Mouse (Mus musculus): Measurements from ENCODE around the gene Os9. TPM values are rescaled to one million over a fixed set of nuclear protein-coding genes. Genes with fewer than 3 reads are reported as not detected.

Os9 gene
- total and polyA plus RNA-seq, 3 experiments, result 42.4 to 60.4 TPM; not detected in 1

- Histone ChIP-seq H3K9me3 (replicated peaks; ENCODE audit: insufficient read depth, low read length) (no peaks in the 10 kb centered on the region), H3K9ac (ENCODE audit: control insufficient read depth, low read depth, low read length, poor library complexity, severe bottlenecking) (peak within 1 kb of the TSS; percentile 93), H3K36me3 (ENCODE audit: control insufficient read depth in 1 of 2, insufficient read depth in 2 of 2, low read length in 2 of 2) (peaks cover 14 to 34% of the 10 kb centered on the region in 2 experiments), H3K79me2 (ENCODE audit: control insufficient read depth, insufficient read depth, low read length, poor library complexity) (peaks cover 22% of the 10 kb centered on the region), H3K27ac (ENCODE audit: control insufficient read depth, low read depth, low read length) (peak within 1 kb of the TSS; percentile 74), H3K4me1 (ENCODE audit: control insufficient read depth in 1 of 2, insufficient read depth in 2 of 2, low read length in 2 of 2) (peaks cover 3 to 21% of the 10 kb centered on the region in 2 experiments), H3K4me3 (ENCODE audit: control insufficient read depth in 1 of 2, insufficient read depth in 1 of 2, low read depth in 2 of 2, low read length in 2 of 2) (peak within 1 kb of the TSS; percentile 68 to 78), H3K27me3 (ENCODE audit: control insufficient read depth in 1 of 2, insufficient read depth in 2 of 2, low read length in 2 of 2) (no peaks in the 10 kb centered on the region)
- peak; percentile 94 for TF ChIP-seq SIN3A (IDR thresholded peaks at IDR 0.05; ENCODE audit: low read length)
- peak; percentile 99 for TF ChIP-seq USF1 (IDR thresholded peaks at IDR 0.05; ENCODE audit: low read depth, low read length)
- peak; percentile 59 for TF ChIP-seq ELF1 (IDR thresholded peaks at IDR 0.05; ENCODE audit: low read depth, low read length)
- peak; percentile 60; the same call in 1 of the 2 replicates for TF ChIP-seq POLR2AphosphoS2 (IDR thresholded peaks at IDR 0.05; ENCODE audit: low read length)
- TF ChIP-seq GATA1 (IDR thresholded peaks at IDR 0.05; ENCODE audit: low read depth, low read length), result no peak
- peak; percentile 98 for TF ChIP-seq BHLHE40 (IDR thresholded peaks at IDR 0.05; ENCODE audit: borderline replicate concordance, low read depth, low read length)
- TF ChIP-seq MAZ (IDR thresholded peaks at IDR 0.05; ENCODE audit: low read depth, low read length), result peak; percentile 96
- TF ChIP-seq TCF12 (IDR thresholded peaks at IDR 0.05; ENCODE audit: low read depth, low read length), result peak; percentile 64; the same call in 1 of the 2 replicates
- peak; percentile 18; the same call in 1 of the 2 replicates for TF ChIP-seq POLR2AphosphoS5 (IDR thresholded peaks at IDR 0.05; ENCODE audit: borderline replicate concordance, low read depth, low read length)
- TF ChIP-seq RAD21 (IDR thresholded peaks at IDR 0.05; ENCODE audit: low read depth, low read length), result no peak
- TF ChIP-seq ETS1 (IDR thresholded peaks at IDR 0.05; ENCODE audit: low read depth, low read length), result peak; percentile 64
- TF ChIP-seq TBP (IDR thresholded peaks at IDR 0.05; ENCODE audit: low read depth, low read length), result no peak
- TF ChIP-seq MYB (IDR thresholded peaks at IDR 0.05; ENCODE audit: low read depth, low read length), result no peak
- TF ChIP-seq MEF2A (IDR thresholded peaks at IDR 0.05; ENCODE audit: extremely low read depth, insufficient replicate concordance, low read depth, low read length, poor library complexity, severe bottlenecking), result no peak
- peak; percentile 97 for TF ChIP-seq MXI1 (IDR thresholded peaks at IDR 0.05; ENCODE audit: low read depth, low read length)
- no peak for TF ChIP-seq SMC3 (IDR thresholded peaks at IDR 0.05; ENCODE audit: low read depth, low read length)
- TF ChIP-seq NRF1 (IDR thresholded peaks at IDR 0.05; ENCODE audit: insufficient read depth, low read depth, low read length, poor library complexity, severe bottlenecking), result peak; percentile 77
- TF ChIP-seq POLR2A (IDR thresholded peaks at IDR 0.05; ENCODE audit: control insufficient read depth in 1 of 2, insufficient read depth in 1 of 2, low read depth in 1 of 2, low read length in 2 of 2, poor library complexity in 1 of 2), result peak; percentile 75 to 88
- peak; percentile 99 to 100 for TF ChIP-seq USF2 (IDR thresholded peaks at IDR 0.05; ENCODE audit: borderline replicate concordance in 1 of 2, insufficient read depth in 1 of 2, low read depth in 1 of 2, low read length in 2 of 2)
- peak; percentile 3; the same call in 1 of the 2 replicates for TF ChIP-seq ZMIZ1 (IDR thresholded peaks at IDR 0.05; ENCODE audit: low read depth, low read length)
- TF ChIP-seq MAX (IDR thresholded peaks at IDR 0.05; ENCODE audit: low read length), result peak; percentile 100
- peak; percentile 9; the same call in 1 of the 2 replicates for TF ChIP-seq MYC (IDR thresholded peaks at IDR 0.05; ENCODE audit: low read depth, low read length)
- TF ChIP-seq CTCF (IDR thresholded peaks at IDR 0.05 in 2 of 3, conservative IDR thresholded peaks at IDR 0.05 in 1 of 3; ENCODE audit: control insufficient read depth in 1 of 3, insufficient read depth in 1 of 3, low read depth in 2 of 3, low read length in 3 of 3, poor library complexity in 1 of 3, severe bottlenecking in 1 of 3), result no peak
- peak; percentile 79 for TF ChIP-seq NELFE (IDR thresholded peaks at IDR 0.05; ENCODE audit: low read depth, low read length)
- TF ChIP-seq ZNF384 (IDR thresholded peaks at IDR 0.05; ENCODE audit: low read depth, low read length), result no peak
- no peak for TF ChIP-seq GABPA (IDR thresholded peaks at IDR 0.05; ENCODE audit: low read depth, low read length)
- TF ChIP-seq HCFC1 (IDR thresholded peaks at IDR 0.05; ENCODE audit: low read depth, low read length), result peak; percentile 82
- DNase-seq (ENCODE audit: low read depth, low spot score), result peak; percentile 99
These were observed 57.6 kb downstream of the Os9 start, which contains the start of gene Cdk4 for GRCm38 (mm10) chr10:127063239-127063872. TSS of gene Cdk4 (plus strand) at chr10:127063534.

Measured in MEL (cell line).